Mouse (Mus musculus): ENCODE measurements around the gene OR5BS1P. TPM values are rescaled to one million over a fixed set of nuclear protein-coding genes. Genes with fewer than 3 reads are reported as not detected.

Gene OR5BS1P
- polyA plus RNA-seq, 1 experiment from 2014 or later, result not detected

DNA sequence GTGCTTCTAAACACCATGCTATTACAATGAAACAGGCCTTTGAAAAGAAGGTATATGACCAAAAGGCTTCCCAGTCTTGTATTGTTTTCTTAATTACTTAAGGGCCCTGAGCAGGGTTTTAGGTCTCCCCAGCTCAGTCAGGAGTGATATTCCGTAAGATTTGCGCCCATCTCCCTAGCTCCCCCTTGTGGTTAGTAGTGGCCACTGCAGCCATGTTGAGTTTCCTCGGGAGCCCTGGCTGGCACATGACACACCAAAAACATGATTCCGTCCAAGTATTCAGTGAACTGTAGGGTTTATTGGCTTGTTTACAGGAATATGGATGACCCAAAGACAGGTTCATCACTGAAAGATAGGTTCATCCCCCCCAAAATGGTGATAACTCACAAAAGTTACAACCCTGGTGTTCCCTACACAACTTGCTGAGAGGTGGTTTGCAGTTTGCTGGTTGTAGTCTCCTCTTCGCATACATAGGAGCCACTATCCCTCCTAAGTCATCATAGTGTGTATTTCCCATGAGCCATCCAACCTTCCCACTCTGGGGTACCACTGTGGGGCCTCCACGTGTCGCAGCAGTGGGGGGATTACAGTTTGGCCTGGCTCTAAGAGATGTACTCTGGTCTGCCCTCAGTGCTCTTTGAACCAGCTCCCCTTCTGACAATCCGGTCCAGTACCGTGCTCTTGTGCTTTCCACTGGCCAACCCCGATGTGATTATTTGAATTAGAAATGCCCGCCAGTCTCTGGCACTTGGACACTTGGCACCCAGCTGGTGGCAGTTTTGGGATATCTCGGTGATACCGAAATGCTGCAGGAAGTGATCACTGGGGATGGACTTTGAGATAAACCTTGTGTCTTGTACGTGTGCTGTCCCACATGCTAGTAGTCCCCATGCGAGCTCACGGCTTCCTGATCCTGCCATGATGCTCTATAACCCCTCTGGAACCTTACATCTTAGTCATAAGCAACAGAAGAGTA lies 48.0 kb downstream of the OR5BS1P start:
- no peaks in the 10 kb centered on the region for H3K9me3 ChIP-seq (replicated peaks; ENCODE audit: low read length)
- peaks cover 35% of the 10 kb centered on the region for H3K36me3 ChIP-seq (ENCODE audit: insufficient read depth, low read length)
- peak; percentile 92 for TF ChIP-seq CTCF (IDR thresholded peaks at IDR 0.05; ENCODE audit: low read depth)
- no peaks in the 10 kb centered on the region for H3K27me3 ChIP-seq (ENCODE audit: insufficient read depth, low read length)
- no peak overlapping the region for H3K9ac ChIP-seq (ENCODE audit: low read depth, low read length)
- DNase-seq (ENCODE audit: low spot score) (peak; percentile 57), ATAC-seq (replicated peaks; ENCODE audit: low FRiP score, low read depth) (no peak)
- 64% methylated on average over 16 of the region's 16 CpGs for WGBS
- no peak overlapping the region for H3K27ac ChIP-seq
- H3K4me3 ChIP-seq (replicated peaks; ENCODE audit: low read depth, low read length), result no peak overlapping the region
- H3K4me1 ChIP-seq (replicated peaks; ENCODE audit: insufficient read depth, low read length), result no peaks in the 10 kb centered on the region
- H3K4me2 ChIP-seq (ENCODE audit: low read length), result no peak overlapping the region

- no peak for DNase-seq (ENCODE audit: low spot score)
- Histone ChIP-seq H3K27ac (no peak overlapping the region), H3K4me2 (ENCODE audit: low read length) (no peak overlapping the region), H3K36me3 (ENCODE audit: insufficient read depth, low read length) (peaks cover 57% of the 10 kb centered on the region), H3K4me1 (replicated peaks; ENCODE audit: insufficient read depth, low read length) (no peaks in the 10 kb centered on the region), H3K4me3 (replicated peaks; ENCODE audit: low read depth, low read length) (no peak overlapping the region), H3K27me3 (ENCODE audit: insufficient read depth, low read length) (no peaks in the 10 kb centered on the region), H3K9me3 (replicated peaks; ENCODE audit: low read length) (no peaks in the 10 kb centered on the region), H3K9ac (ENCODE audit: low read depth, low read length) (no peak overlapping the region)
- TF ChIP-seq CTCF (IDR thresholded peaks at IDR 0.05; ENCODE audit: low read depth), result no peak
- WGBS, result 64% methylated on average over 3 of the region's 3 CpGs
- no peak for ATAC-seq (replicated peaks; ENCODE audit: low FRiP score, low read depth)
These were observed 51.5 kb downstream of the OR5BS1P start for GRCm38 (mm10) chr15:98521245-98521644.

GRCm38 (mm10) chr15:98526057-98526456 lies 56.4 kb downstream of the OR5BS1P start:
- Histone ChIP-seq H3K9ac (ENCODE audit: low read depth, low read length) (no peak overlapping the region), H3K27me3 (ENCODE audit: insufficient read depth, low read length) (no peaks in the 10 kb centered on the region), H3K4me1 (replicated peaks; ENCODE audit: insufficient read depth, low read length) (no peaks in the 10 kb centered on the region), H3K27ac (no peak overlapping the region), H3K4me3 (replicated peaks; ENCODE audit: low read depth, low read length) (no peak overlapping the region), H3K36me3 (ENCODE audit: insufficient read depth, low read length) (peaks cover 64% of the 10 kb centered on the region), H3K4me2 (ENCODE audit: low read length) (no peak overlapping the region), H3K9me3 (replicated peaks; ENCODE audit: low read length) (no peaks in the 10 kb centered on the region)
- no peak for ATAC-seq (replicated peaks; ENCODE audit: low FRiP score, low read depth)
- no peak for DNase-seq (ENCODE audit: low spot score)
- 79% methylated on average over 5 of the region's 5 CpGs for WGBS
- TF ChIP-seq CTCF (IDR thresholded peaks at IDR 0.05; ENCODE audit: low read depth), result no peak

DNA sequence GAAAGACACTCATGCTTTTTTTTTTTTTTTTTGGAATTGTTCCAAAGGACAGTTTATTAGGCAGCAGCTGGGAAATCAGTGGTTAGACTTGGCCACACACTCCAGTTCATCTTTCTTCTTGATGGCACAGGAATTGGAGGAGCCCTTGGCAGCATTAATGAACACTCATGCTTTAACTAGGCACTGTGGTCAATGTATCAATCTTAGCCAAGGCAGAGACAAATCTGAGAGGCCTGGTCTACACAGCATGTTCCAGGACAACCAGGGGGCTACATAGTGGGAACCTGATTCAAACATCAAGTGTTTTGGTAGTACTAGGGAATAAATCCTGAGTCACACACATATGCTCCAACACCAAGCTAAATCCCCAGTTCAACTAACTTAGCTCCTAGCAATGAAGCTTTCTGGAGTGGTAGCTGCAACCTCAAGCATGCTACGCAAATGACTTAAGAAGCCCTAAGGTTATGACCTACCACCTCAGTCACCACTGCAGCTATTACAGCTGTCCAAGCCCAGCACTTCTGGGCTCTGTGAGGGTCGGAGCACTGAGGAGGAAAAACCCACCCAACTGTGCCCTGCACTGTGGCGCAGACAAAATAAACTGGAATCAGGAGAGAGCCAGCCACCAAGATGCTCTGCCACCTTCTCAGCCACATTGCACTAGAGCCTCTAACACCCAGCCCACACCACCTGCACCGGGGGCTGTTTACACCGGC lies 57.5 kb downstream of the OR5BS1P start:
- Histone ChIP-seq H3K9ac (ENCODE audit: low read depth, low read length) (no peak overlapping the region), H3K27me3 (ENCODE audit: insufficient read depth, low read length) (no peaks in the 10 kb centered on the region), H3K27ac (no peak overlapping the region), H3K9me3 (replicated peaks; ENCODE audit: low read length) (no peaks in the 10 kb centered on the region), H3K4me3 (replicated peaks; ENCODE audit: low read depth, low read length) (no peak overlapping the region), H3K4me1 (replicated peaks; ENCODE audit: insufficient read depth, low read length) (peaks cover under 1% of the 10 kb centered on the region; the same call in 1 of the 2 replicates), H3K4me2 (ENCODE audit: low read length) (no peak overlapping the region), H3K36me3 (ENCODE audit: insufficient read depth, low read length) (peaks cover 58% of the 10 kb centered on the region)
- DNase-seq (ENCODE audit: low spot score) (no peak), ATAC-seq (replicated peaks; ENCODE audit: low FRiP score, low read depth) (no peak)
- 90% methylated on average over 5 of the region's 5 CpGs for WGBS
- no peak for TF ChIP-seq CTCF (IDR thresholded peaks at IDR 0.05; ENCODE audit: low read depth)

- Histone ChIP-seq H3K4me3 (replicated peaks; ENCODE audit: low read depth, low read length) (no peak overlapping the region), H3K27me3 (ENCODE audit: insufficient read depth, low read length) (no peaks in the 10 kb centered on the region), H3K4me1 (replicated peaks; ENCODE audit: insufficient read depth, low read length) (peaks cover 10% of the 10 kb centered on the region; the same call in 1 of the 2 replicates), H3K4me2 (ENCODE audit: low read length) (no peak overlapping the region), H3K36me3 (ENCODE audit: insufficient read depth, low read length) (peaks cover 49% of the 10 kb centered on the region), H3K9me3 (replicated peaks; ENCODE audit: low read length) (no peaks in the 10 kb centered on the region), H3K9ac (ENCODE audit: low read depth, low read length) (no peak overlapping the region), H3K27ac (no peak overlapping the region)
- WGBS, result 78% methylated on average over 5 of the region's 5 CpGs
- no peak for DNase-seq (ENCODE audit: low spot score)
- no peak for TF ChIP-seq CTCF (IDR thresholded peaks at IDR 0.05; ENCODE audit: low read depth)
- ATAC-seq (replicated peaks; ENCODE audit: low FRiP score, low read depth), result no peak
These were observed 58.4 kb downstream of the OR5BS1P start for GRCm38 (mm10) chr15:98528066-98528563.

Small RNAs within 50 kb of the gene (microRNA-seq; reads per million reads assigned to microRNA genes)
- gene Mir1291, result not detected

Other genes starting within 250 kb of the OR5BS1P start
- gene Gm44579, start 248.9 kb upstream of the OR5BS1P start, polyA plus RNA-seq (2015; fragmentation: Nextera tagmentation; extraction: Ambion mirVana), result not detected in 2 replicates
- not detected in 2 replicates for gene Olfr287, start 248.8 kb upstream of the OR5BS1P start, polyA plus RNA-seq (2015; fragmentation: Nextera tagmentation; extraction: Ambion mirVana)
- not detected in 2 replicates for gene Olfr286, start 235.4 kb upstream of the OR5BS1P start, polyA plus RNA-seq (2015; fragmentation: Nextera tagmentation; extraction: Ambion mirVana)
- not detected in 2 replicates for gene H1fnt, start 212.6 kb upstream of the OR5BS1P start, polyA plus RNA-seq (2015; fragmentation: Nextera tagmentation; extraction: Ambion mirVana)
- 1.6 and 1.9 TPM in 2 replicates for gene Zfp641, start 173.7 kb upstream of the OR5BS1P start, polyA plus RNA-seq (2015; fragmentation: Nextera tagmentation; extraction: Ambion mirVana)
- not detected in 2 replicates for gene Olfr285, start 152.5 kb upstream of the OR5BS1P start, polyA plus RNA-seq (2015; fragmentation: Nextera tagmentation; extraction: Ambion mirVana)
- not detected in 2 replicates for gene Olfr284, start 128.9 kb upstream of the OR5BS1P start, polyA plus RNA-seq (2015; fragmentation: Nextera tagmentation; extraction: Ambion mirVana)
- not detected in 2 replicates for gene Olfr283, start 89.0 kb upstream of the OR5BS1P start, polyA plus RNA-seq (2015; fragmentation: Nextera tagmentation; extraction: Ambion mirVana)
- not detected in 2 replicates for gene Olfr282, start 38.7 kb upstream of the OR5BS1P start, polyA plus RNA-seq (2015; fragmentation: Nextera tagmentation; extraction: Ambion mirVana)
- gene Olfr281, start 17.3 kb upstream of the OR5BS1P start, polyA plus RNA-seq (2015; fragmentation: Nextera tagmentation; extraction: Ambion mirVana), result not detected in 2 replicates
- 0.24 and 0.30 TPM in 2 replicates for gene Lalba, start 12.8 kb downstream of the OR5BS1P start, polyA plus RNA-seq (2015; fragmentation: Nextera tagmentation; extraction: Ambion mirVana)
- gene Olfr279, start 22.5 kb downstream of the OR5BS1P start, polyA plus RNA-seq (2015; fragmentation: Nextera tagmentation; extraction: Ambion mirVana), result not detected in 2 replicates
- 87.1 and 96.3 TPM in 2 replicates for gene Kansl2, start 64.4 kb downstream of the OR5BS1P start, polyA plus RNA-seq (2015; fragmentation: Nextera tagmentation; extraction: Ambion mirVana)
- gene Ccnt1, start 101.0 kb downstream of the OR5BS1P start, polyA plus RNA-seq (2015; fragmentation: Nextera tagmentation; extraction: Ambion mirVana), result 42.3 and 46.2 TPM in 2 replicates
- gene 4930415O20Rik, start 101.1 kb downstream of the OR5BS1P start, polyA plus RNA-seq (2015; fragmentation: Nextera tagmentation; extraction: Ambion mirVana), result 0.30 and 0.62 TPM in 2 replicates
- gene Adcy6, start 140.2 kb downstream of the OR5BS1P start, polyA plus RNA-seq (2015; fragmentation: Nextera tagmentation; extraction: Ambion mirVana), result 16.8 and 17.0 TPM in 2 replicates
- gene Cacnb3, start 160.9 kb downstream of the OR5BS1P start, polyA plus RNA-seq (2015; fragmentation: Nextera tagmentation; extraction: Ambion mirVana), result 19.8 and 22.4 TPM in 2 replicates
- 14.6 and 17.6 TPM in 2 replicates for gene Ddx23, start 193.0 kb downstream of the OR5BS1P start, polyA plus RNA-seq (2015; fragmentation: Nextera tagmentation; extraction: Ambion mirVana)
- 0.50 and 0.66 TPM in 2 replicates for gene Rnd1, start 207.6 kb downstream of the OR5BS1P start, polyA plus RNA-seq (2015; fragmentation: Nextera tagmentation; extraction: Ambion mirVana)
- 0.74 and 0.75 TPM in 2 replicates for gene Ccdc65, start 238.3 kb downstream of the OR5BS1P start, polyA plus RNA-seq (2015; fragmentation: Nextera tagmentation; extraction: Ambion mirVana)

Data from kidney, postnatal 0 days (tissue).